Mouse (Mus musculus) embryonic fibroblast, embryonic 13.5 days (primary cell): ENCODE data around the gene Rho. TPM values are rescaled to one million over a fixed set of nuclear protein-coding genes. Genes with fewer than 3 reads are reported as not detected.

Experiments used
- H3K27ac ChIP-seq: 2 replicates; pipeline ENCODE4 v1.5.1; 2012; ENCODE audit warnings: low read length, control low read depth, inconsistent platforms; ENCODE audit not compliant: insufficient read depth
- H3K4me1 ChIP-seq: 2 replicates; pipeline ENCODE4 v1.6.1; 2011; ENCODE audit warnings: low read length; ENCODE audit not compliant: control insufficient read depth, insufficient read depth
- H3K4me3 ChIP-seq: 2 replicates; pipeline ENCODE4 v1.5.1; 2011; ENCODE audit warnings: mild to moderate bottlenecking, control low read depth, low read length; ENCODE audit not compliant: insufficient read depth
- CTCF ChIP-seq: IDR thresholded peaks from 2 replicates; pipeline ENCODE4 v1.5.1; 2011; ENCODE audit warnings: mild to moderate bottlenecking, control low read depth, low read length, moderate library complexity, borderline replicate concordance; ENCODE audit not compliant: insufficient read depth
- POLR2A ChIP-seq: IDR thresholded peaks from 2 replicates; pipeline ENCODE4 v1.6.1; 2011; ENCODE audit warnings: low read depth, mild to moderate bottlenecking, control low read depth, low read length, moderate library complexity
- polyA plus RNA-seq: library from polyadenylated mRNA; stranded (reverse); fragments of >200 nt; gene quantifications from 2 replicates; pipeline ENCODE4 v1.2.4, GENCODE M21; 2011; ENCODE audit warnings: low read depth; ENCODE audit not compliant: missing spikeins, insufficient read length

The Rho gene
- polyA plus RNA-seq, 1 experiment, result not detected

DNA sequence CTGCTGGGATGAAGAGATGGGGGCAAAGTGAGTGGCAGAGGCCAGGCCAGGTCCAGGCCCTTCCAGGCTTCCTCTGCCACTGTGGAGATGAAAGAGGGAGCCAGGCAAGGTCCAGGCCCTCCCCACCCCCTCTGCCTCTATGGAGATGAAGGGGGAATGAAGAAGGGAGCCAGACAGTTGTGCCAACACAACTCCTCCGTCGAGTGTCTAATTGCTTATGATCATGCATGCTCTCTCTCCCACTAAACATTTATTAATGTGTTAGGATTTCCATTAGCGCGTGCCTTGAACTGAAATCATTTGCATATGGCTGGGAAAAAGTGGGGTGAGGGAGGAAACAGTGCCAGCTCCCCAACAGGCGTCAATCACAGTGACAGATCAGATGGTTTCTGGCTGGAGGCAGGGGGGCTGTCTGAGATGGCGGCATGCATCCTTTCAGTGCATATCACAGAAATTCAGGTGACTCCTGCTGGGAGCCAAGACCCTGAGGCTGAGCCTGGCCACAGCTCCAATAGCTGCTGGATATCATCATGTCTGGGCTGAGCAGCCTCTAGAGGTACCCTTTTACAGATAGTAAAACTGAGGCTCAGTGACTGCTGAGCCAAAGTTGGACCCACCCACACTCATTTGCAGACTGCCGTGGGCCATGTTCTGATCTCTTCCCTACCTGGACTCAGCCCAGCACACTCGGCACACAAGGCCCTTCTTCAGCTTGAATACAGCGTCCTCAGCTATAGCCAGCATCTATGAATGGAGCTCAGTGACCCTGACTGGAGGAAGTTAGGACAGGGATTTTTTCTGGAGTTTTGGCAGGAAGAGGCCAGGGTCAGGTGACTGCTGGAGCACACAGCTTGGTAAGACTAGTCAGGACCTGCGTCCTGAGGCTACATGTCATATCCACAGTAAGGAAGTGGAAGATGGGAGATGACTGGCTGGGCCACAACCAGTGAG lies 4.0 kb upstream of the Rho start:
- Histone ChIP-seq H3K27ac (no peak overlapping the region), H3K4me1 (no peaks in the 10 kb centered on the region)
- TF ChIP-seq CTCF, result no peak
- TF ChIP-seq POLR2A, result no peak

GRCm38 (mm10) chr6:115930018-115930417 lies 1.5 kb upstream of the Rho start:
- Histone ChIP-seq H3K27ac (no peak overlapping the region), H3K4me3 (no peak overlapping the region), H3K4me1 (no peaks in the 10 kb centered on the region)
- TF ChIP-seq POLR2A, result no peak
- no peak for TF ChIP-seq CTCF

More for the DNA sequence above, 4.0 kb upstream of the Rho start:
- no peak overlapping the region for H3K4me3 ChIP-seq

DNA sequence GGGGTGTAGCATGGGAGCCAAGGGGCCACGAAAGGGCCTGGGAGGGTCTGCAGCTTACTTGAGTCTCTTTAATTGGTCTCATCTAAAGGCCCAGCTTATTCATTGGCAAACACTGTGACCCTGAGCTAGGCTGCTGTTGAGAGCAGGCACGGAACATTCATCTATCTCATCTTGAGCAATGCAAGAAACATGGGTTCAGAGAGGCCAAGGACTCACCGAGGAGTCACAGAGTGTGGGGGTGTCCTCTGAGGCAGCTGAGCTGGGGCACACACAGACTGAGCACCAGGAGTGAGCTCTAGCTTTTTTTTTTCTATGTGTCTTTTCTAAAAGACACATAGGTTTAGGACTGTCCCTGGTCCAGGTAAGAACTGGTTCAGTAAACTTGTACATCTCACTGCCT lies 843 bp downstream of the Rho start:
- Histone ChIP-seq H3K4me3 (no peak overlapping the region), H3K27ac (no peak overlapping the region), H3K4me1 (no peaks in the 10 kb centered on the region)
- TF ChIP-seq CTCF (no peak), POLR2A (no peak)

DNA sequence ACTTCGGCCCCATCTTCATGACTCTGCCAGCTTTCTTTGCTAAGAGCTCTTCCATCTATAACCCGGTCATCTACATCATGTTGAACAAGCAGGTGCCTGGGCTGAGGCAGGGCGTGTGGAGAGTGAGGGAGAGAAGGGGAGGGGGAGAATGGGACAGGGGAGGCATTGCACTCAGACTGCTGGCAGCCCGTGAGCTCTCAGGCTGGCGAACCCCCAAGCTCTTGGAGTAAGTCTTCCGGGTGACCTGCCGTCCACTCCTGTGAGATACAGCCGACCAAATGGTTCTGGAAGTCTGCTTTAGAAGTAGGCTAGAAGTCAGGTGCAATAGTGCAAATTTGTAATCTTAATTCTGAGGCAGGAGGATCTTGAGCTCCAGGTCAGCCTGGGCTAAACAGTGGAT lies 4.0 kb downstream of the Rho start:
- TF ChIP-seq POLR2A (no peak), CTCF (no peak)
- Histone ChIP-seq H3K4me3 (no peak overlapping the region), H3K27ac (no peak overlapping the region), H3K4me1 (no peaks in the 10 kb centered on the region)

- Histone ChIP-seq H3K4me1 (no peaks in the 10 kb centered on the region), H3K27ac (no peak overlapping the region), H3K4me3 (no peak overlapping the region)
- TF ChIP-seq CTCF (no peak), POLR2A (no peak)
Observed at GRCm38 (mm10) chr6:115938011-115938410, 6.5 kb downstream of the Rho start.

- Histone ChIP-seq H3K4me1 (peaks cover 4% of the 10 kb centered on the region), H3K4me3 (no peak overlapping the region), H3K27ac (no peak overlapping the region)
- TF ChIP-seq CTCF, result no peak
- TF ChIP-seq POLR2A, result no peak
Observed at GRCm38 (mm10) chr6:115938798-115939197, 7.2 kb downstream of the Rho start.

- Histone ChIP-seq H3K4me1 (peaks cover 10% of the 10 kb centered on the region), H3K4me3 (no peak overlapping the region), H3K27ac (no peak overlapping the region)
- no peak for TF ChIP-seq CTCF
- no peak for TF ChIP-seq POLR2A
Observed at GRCm38 (mm10) chr6:115940603-115941002, 9.1 kb downstream of the Rho start.

DNA sequence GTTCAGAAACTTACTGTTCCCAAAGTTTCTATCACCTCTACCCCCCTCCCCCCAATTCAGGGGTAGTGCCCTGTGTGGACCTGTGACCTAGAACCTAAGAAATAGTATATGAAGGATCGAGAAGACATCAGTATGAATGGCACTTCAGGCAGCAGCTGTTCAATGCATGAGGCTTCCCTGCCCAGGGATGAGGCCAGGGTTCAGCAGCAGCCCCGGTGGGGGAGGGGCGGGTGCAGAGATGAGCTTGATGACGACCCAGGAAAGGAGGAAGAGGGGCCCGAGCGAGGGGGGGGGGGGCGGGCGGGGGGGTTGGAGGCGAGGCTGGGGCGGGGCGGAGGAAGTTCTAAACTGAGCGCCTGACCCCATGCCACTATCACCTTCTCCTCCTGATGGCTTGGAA lies 9.6 kb downstream of the Rho start:
- TF ChIP-seq POLR2A (no peak), CTCF (no peak)
- Histone ChIP-seq H3K4me1 (peaks cover 10% of the 10 kb centered on the region), H3K4me3 (no peak overlapping the region), H3K27ac (no peak overlapping the region)

- TF ChIP-seq POLR2A, result no peak
- no peak for TF ChIP-seq CTCF
- H3K4me3 ChIP-seq, result no peak overlapping the region
Observed at GRCm38 (mm10) chr6:115943498-115944427, 12.2 kb downstream of the Rho start.

More at GRCm38 (mm10) chr6:115943498-115944427, 12.2 kb downstream of the Rho start:
- peak overlapping the region; percentile 41; the same call in 1 of the 2 replicates for H3K27ac ChIP-seq
- peaks cover 10% of the 10 kb centered on the region for H3K4me1 ChIP-seq
